Mouse (Mus musculus) G1E (cell line): ENCODE results near the gene Asxl1.

ENCODE experiments used
- CTCF ChIP-seq: IDR thresholded peaks from 2 replicates; pipeline ENCODE4 v1.5.1; 2012; ENCODE audit warnings: low read depth, low read length, inconsistent platforms, mixed read lengths
- GATA1 ChIP-seq: IDR thresholded peaks from 2 replicates; pipeline ENCODE4 v1.6.1; 2012; ENCODE audit warnings: borderline replicate concordance, low read length, inconsistent platforms, mixed read lengths

- TF ChIP-seq CTCF (no peak), GATA1 (no peak)
Observed at GRCm38 (mm10) chr2:153361101-153361710, 15.6 kb downstream of the Asxl1 start.
